Mouse (Mus musculus) left cerebral cortex, postnatal 4 days (tissue): ENCODE data around the gene Galnt10. TPM values are rescaled to one million over a fixed set of nuclear protein-coding genes. Genes with fewer than 3 reads are reported as not detected.
A peak's percentile ranks its signal among the peaks of the same experiment; 100 is the strongest.
"Not testable (repeated sequence)": the region's sequence is repeated elsewhere in the genome, so short reads cannot be mapped to it uniquely, and the experiment has no call there.

ENCODE experiments used
- DNase-seq: peaks from one replicate; pipeline ENCODE4 v3.0.0-alpha.2; 2022
- intact Hi-C: fragments of 180-260 bp; cut with DNase I; formaldehyde crosslinking; loops from one replicate; pipeline ENCODE4 v1.15.1; 2025
- total RNA-seq, 2 experiments: library from RNA; stranded (reverse); gene quantifications; 2 replicates each; pipeline ENCODE4 v1.2.3; 2021

Galnt10 gene
- total RNA-seq, 2 experiments from 2014 or later: 11.7 to 12.4 TPM

DNA sequence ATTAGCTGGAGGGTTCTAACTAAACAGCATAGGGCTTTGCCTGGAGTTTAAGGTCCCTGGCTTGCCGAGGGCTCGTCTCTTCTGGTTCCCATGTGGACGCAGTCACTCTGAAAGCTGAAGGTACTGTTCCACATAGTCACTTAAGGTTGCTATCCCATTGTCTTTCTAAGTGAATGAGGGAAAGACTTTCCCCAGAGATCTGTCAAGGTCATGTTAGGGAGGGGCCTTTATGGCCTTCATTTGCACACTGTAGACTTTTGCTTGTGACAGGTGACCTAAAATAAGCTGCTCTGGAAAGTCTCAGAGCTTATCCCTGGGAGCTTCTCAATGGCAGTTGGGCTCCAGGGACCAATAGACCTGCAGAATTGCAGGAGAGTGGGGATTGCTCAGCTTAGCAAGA lies 168.4 kb downstream of the Galnt10 start:
- intact Hi-C loops: no loop called here
- DNase-seq: no peak

DNA sequence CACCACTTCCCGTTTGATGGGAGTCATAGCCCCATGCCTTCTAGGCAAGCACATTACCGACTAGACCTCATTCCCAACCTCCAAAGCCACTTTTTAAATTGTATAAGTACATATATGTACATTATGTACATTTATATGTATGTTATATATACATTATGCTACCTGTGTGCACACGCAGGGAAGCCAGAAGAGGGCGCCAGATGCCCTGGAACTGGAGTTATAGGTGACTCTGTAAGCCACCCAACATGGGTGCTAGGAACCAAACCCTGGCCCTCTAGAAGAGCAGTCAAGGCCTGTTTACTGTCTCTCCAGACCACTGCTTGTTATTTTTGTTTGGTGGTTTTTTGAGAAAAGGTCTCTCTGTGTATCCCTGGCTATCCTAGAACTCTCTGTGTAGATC lies 172.9 kb downstream of the Galnt10 start:
- no peak for DNase-seq
- intact Hi-C loops: no loop called here

- intact Hi-C loops: loop anchor here (5.0 kb wide), 1 partner anchor 112 kb away; no protein-coding TSS in a partner anchor
- DNase-seq: peak; percentile 86
These were observed 174.8 kb downstream of the Galnt10 start for GRCm38 (mm10) chr11:57819999-57820581.

- DNase-seq: not testable (repeated sequence)
- intact Hi-C loops: loop anchor here (5.0 kb wide), 1 partner anchor 109 kb away; no protein-coding TSS in a partner anchor
These were observed 177.9 kb downstream of the Galnt10 start for GRCm38 (mm10) chr11:57823159-57823558.

DNA sequence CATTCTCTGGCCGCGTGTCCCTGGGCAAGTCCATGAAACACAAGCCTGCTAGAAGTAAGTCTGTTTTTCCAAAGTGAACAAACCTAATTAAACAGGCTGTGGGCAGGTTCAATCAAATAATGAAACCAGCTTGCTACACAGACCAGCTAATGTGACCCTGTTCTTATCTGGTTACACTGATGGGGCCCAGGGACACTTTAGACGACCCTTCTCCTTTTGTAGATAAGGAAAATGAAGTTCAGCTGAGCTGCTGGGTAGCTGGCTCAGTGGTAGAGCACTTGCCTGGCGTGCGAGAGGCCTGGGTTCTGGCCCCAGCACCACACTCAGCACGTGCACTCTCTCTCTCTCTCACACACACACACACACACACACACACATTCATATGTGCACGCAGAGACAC lies 178.5 kb downstream of the Galnt10 start:
- no peak for DNase-seq
- intact Hi-C loops: loop anchor here (5.0 kb wide), 1 partner anchor 109 kb away; no protein-coding TSS in a partner anchor

DNA sequence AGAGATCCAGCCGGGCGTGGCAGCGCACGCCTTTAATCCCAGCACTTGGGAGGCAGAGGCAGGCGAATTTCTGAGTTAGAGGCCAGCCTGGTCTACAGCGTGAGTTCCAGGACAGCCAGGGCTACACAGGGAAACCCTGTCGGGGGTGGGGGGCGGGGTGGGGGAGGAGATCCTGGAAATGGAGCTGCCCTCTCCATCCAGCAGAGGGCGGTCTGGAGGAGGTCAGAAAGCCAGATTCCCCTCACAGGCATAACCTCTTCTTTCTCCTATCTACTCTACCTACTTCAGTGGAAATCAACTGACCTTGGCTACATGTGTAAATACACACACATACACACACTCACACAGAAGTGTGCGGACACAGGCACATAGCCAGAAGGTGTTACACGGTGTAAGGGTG lies 180.0 kb downstream of the Galnt10 start:
- intact Hi-C loops, DNase-seq: not testable (repeated sequence)

- no peak for DNase-seq
- intact Hi-C loops: no loop called here
These were observed 182.0 kb downstream of the Galnt10 start for GRCm38 (mm10) chr11:57827048-57827914.

- intact Hi-C loops: no loop called here
- DNase-seq: no peak
These were observed 182.8 kb downstream of the Galnt10 start for GRCm38 (mm10) chr11:57827915-57828545.

DNA sequence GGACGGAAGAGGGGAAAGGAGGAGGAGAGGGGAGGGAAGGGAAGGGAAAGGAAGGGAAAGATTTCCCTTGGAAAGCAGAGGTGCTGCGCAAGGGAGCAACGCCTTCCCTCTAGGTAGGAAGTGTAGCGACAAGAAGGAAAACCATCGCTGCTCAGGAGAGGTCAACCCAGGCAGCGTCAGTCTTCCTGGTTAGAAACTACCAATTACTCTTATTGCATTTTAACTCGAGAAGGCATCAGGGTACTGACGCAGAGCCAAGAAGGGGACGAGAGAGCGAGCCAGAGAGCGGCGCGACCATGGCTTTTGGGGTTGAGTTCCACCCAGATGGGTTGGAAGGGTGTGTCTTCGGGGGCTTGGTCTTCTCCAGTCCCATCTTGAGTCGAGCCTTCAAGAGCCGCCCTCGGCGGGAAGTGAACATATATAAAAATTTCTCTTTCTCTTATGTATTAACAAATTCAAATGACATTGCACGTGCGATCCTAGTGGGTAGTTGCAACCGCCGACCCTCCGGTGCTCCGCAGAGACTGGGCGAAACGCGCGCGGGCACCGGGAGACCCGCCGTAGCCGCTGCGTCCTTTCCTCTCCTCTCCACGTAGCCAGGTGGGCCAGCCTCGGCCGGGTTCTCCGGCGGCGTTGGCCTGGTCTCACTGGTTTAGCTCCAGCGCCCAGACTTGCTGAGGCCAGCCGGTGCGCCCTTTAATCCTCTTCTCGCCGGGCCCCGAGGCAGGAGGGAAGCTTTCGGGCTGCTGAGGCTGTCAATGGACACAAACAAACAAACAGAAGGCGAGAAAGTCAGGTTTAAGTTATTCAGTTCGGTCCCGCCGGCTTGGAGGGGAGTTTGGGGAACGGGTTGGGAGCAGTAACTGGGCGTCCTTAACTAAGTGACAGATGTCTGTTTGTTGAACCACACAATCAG lies 184.0 kb downstream of the Galnt10 start:
- intact Hi-C loops: no loop called here
- no peak for DNase-seq

DNA sequence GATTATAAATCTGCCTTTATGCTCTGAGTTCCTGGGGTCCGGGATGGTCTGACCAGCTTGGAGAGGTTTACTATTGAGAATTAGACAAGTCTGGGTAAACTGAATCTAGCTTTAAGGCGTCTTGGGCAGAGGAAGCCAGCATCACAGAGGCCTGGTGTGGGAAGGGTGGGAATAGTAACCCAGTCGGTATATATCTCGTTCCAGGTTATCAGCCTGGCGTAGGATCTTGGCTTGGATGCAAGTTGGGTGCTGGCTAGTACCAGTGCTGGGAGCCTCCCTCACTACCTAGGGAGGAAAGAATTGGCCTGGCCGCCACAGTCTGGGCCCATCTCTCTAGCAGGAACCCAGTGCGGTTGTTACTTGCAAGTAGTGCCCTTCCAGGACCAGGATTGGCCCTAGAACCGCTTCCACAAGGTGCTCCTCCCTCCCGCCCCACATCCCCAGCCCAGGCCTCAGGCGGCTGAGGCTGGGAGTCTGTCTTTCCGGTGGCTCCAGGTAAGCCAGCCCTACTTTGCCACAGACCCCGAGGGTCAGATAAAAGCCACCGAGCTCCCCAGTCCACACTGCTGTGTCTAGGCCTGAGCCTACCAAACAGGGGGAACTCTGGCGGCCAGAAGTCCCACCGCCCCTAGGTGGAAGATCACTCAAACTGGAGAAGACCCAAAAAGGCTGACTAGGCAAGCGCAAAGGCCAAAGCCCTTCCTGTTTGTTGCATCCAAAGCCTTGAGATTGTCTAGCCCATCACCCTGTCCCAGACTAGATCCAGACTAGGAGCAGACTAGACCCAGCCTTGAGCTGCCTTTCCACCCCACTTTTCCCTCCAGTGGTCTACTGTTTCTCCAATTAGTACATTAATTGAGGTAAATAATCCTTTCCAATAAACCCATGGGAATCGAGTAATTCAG lies 184.9 kb downstream of the Galnt10 start:
- intact Hi-C loops: no loop called here
- DNase-seq: no peak

DNA sequence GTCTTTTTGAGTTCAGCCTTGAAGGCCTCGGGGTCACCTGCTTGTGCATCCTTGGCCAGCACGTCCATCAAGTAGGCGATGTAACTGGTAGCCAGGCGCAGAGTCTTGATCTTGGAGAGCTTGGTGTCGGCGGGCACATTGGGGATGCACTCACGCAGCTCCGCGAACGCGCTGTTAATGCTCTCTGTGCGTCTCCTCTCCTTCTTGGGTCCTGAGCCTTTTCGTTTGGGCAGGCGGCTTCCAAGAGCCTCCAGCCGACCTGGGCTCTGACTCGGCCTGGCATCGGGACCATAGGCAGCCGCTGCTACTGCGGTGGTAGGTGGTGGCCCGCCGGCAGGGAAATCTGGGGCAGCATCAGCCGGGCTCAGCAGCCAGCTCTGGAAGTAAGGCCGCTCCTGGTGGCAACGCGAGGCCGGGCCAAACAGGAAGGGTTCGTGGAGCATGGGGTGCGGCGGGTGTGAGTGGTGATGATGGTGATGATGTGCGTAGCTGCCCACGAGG lies 186.1 kb downstream of the Galnt10 start:
- no peak for DNase-seq
- intact Hi-C loops: no loop called here

DNA sequence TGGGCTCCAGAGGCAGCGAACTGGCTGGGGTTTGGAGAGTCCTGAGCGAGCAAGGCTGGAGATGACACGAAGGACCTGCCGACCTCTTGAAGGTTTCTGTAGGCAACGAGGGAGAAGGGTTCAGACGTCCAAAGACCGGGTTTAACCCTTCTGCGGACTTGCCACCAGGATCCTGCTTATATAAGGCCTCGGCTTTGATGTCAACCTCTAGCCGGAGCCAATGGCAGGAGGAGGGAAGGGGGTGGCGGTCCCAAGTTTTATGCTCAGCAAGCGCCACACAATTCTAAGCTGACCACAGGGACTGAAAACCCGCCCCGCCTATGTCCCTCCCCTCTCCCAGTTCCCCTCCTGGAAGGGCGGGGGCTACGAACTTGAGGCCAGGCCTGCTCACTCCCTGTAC lies 186.6 kb downstream of the Galnt10 start:
- intact Hi-C loops: no loop called here
- no peak for DNase-seq

GRCm38 (mm10) chr11:57832552-57833201 lies 187.4 kb downstream of the Galnt10 start, which contains the start of gene Hand1:
Gene Hand1, minus strand, starts transcription at chr11:57832818.
- no peak for DNase-seq
- intact Hi-C loops: no loop called here

GRCm38 (mm10) chr11:57833296-57833977 lies 188.2 kb downstream of the Galnt10 start:
- DNase-seq: no peak
- intact Hi-C loops: no loop called here

- DNase-seq: no peak
- intact Hi-C loops: no loop called here
These were observed 188.8 kb downstream of the Galnt10 start for GRCm38 (mm10) chr11:57834031-57834430.

GRCm38 (mm10) chr11:57835331-57835730 lies 190.1 kb downstream of the Galnt10 start:
- intact Hi-C loops: no loop called here
- DNase-seq: no peak

GRCm38 (mm10) chr11:57835931-57836330 lies 190.7 kb downstream of the Galnt10 start:
- DNase-seq: no peak
- intact Hi-C loops: no loop called here

DNA sequence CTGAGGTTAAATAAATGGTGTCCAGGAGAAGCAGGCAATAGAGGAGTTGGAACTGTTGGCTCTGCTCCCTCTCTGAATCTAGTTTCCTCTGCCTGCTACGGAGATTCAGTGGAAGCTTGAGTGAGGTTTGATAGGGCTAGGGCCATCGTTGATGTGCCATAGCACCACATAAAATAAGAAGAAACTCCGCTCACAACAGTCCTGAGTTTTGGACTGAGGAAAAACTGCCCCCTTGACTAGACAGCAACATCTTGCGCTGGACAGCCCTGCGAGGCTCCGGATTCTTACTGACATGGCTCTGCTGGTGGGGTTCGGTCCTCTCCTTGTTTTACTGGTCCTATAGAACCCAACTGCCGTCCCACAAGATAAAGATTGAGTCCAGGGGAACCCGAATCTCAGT lies 191.2 kb downstream of the Galnt10 start:
- DNase-seq: no peak
- intact Hi-C loops: no loop called here
